Comparison of ENCODE assay signal across 9 mouse cellular contexts in the genomic region with DNA sequence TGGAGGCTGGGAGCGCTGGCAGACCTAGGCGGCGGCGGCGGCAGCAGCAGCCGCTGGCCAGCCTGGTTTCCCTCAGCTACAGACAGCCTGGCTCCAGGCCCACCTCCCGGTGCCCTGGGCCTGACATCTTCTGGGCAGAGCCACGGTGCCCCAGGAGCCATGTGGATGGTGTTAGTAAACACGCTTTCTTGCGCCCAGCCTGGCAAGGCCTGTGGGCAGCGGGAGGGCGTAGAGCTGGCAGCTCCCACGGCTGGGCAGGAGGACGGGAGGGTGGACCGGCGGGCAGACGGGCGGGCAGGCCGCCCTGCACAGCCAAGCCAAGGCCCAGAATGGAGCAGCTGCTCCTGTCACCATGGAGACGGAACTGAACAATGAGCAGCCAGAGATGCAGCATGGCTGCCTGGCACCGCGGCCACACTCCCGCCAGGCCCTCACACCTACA. TPM values are rescaled to one million over a fixed set of nuclear protein-coding genes. Genes with fewer than 3 reads are reported as not detected.
DNase-seq lines count a peak whose midpoint lies in the region; ATAC-seq and TF ChIP-seq lines count a peak whose summit lies in the region.
"Had no signal": no experiment of that assay in that cellular context is flagged by ENCODE, and none has a peak within 500 bp of the region (broad histone marks: within the 10 kb centered on the region; RNA-seq: fewer than 3 reads in every experiment).

No protein-coding gene starts in this region.

- peak overlapping the region; percentile 86 for H3K27ac ChIP-seq in gastrocnemius, adult 2 months
- peak overlapping the region; percentile 79 for H3K27ac ChIP-seq in hindbrain, embryonic 14.5 days

- peaks cover 27% of the 10 kb centered on the region for H3K4me1 ChIP-seq in hindbrain, embryonic 14.5 days (replicated peaks; ENCODE audit: control insufficient read depth, insufficient read depth, low read length)

- 0 out of 2 replicates have a peak, but pooled peaks have one; percentile 42 for ATAC-seq in common myeloid progenitor, adult 5-6 weeks (replicated peaks; ENCODE audit: low read depth, poor library complexity, severe bottlenecking)
- peak; percentile 96 for ATAC-seq in hindbrain, embryonic 14.5 days (ENCODE audit: low FRiP score)

- H3K9ac ChIP-seq in hindbrain, embryonic 14.5 days = peak overlapping the region; percentile 44

- 3% methylated on average over 23 of the region's 23 CpGs for WGBS in hindbrain, embryonic 14.5 days

- no peaks in the 10 kb centered on the region for H3K36me3 ChIP-seq in hindbrain, embryonic 14.5 days (replicated peaks; ENCODE audit: control insufficient read depth, insufficient read depth)

- peak; percentile 96 for DNase-seq in Muller cell, postnatal 12 days (ENCODE audit: inconsistent ontology term)
- peak; percentile 95 for DNase-seq in gastrocnemius, adult 2 months
- peak; percentile 80 for DNase-seq in hindbrain, embryonic 14.5 days (ENCODE audit: low spot score)
- peak; percentile 62 to 69 for DNase-seq in layer of hippocampus, postnatal 25 days (ENCODE audit: extremely low spot score in 1 of 2, low spot score in 1 of 2)
- DNase-seq in lung, postnatal 25 days (ENCODE audit: low spot score) = peak; percentile 53
- DNase-seq in right cerebral cortex, postnatal 10 days (ENCODE audit: low spot score in 2 of 2) = peak; percentile 92 to 94
- no peak for DNase-seq in natural killer cell, adult 2 months (ENCODE audit: low spot score in 2 of 2)

- peak overlapping the region; percentile 37 for H3K4me2 ChIP-seq in hindbrain, embryonic 14.5 days (replicated peaks)

- no peak for TF ChIP-seq CTCF in gastrocnemius, adult 2 months (IDR thresholded peaks at IDR 0.05)

- intact Hi-C loops in gastrocnemius, adult 2 months (cut with DNase I) = loop anchor here (2.0 to 10.0 kb wide), 2 partner anchors 34 to 90 kb away; no protein-coding TSS in a partner anchor

- H3K4me3 ChIP-seq in gastrocnemius, adult 2 months = peak overlapping the region; percentile 26
- H3K4me3 ChIP-seq in hindbrain, embryonic 14.5 days (replicated peaks; ENCODE audit: low read length) = no peak overlapping the region
- H3K4me3 ChIP-seq: megakaryocyte, embryonic 14.5 days had no signal

- no peaks in the 10 kb centered on the region for H3K27me3 ChIP-seq in hindbrain, embryonic 14.5 days (ENCODE audit: control insufficient read depth, insufficient read depth, low read length)

- H3K9me3 ChIP-seq in hindbrain, embryonic 14.5 days (ENCODE audit: control insufficient read depth, low read length) = no peaks in the 10 kb centered on the region

RNA-seq across cellular contexts. Expression of gene Mycn, which starts 37.2 kb away (rescaled TPM):
- 10.7 and 12.9 TPM in 2 replicates for total RNA-seq in common myeloid progenitor, adult 5-6 weeks (2017)
- total RNA-seq in gastrocnemius, adult 2 months (2021) = under 1 TPM; 0.31 to 0.50 TPM
- 50.3 and 63.6 TPM in 2 replicates for polyA plus RNA-seq in hindbrain, embryonic 14.5 days (2014; fragmentation: Nextera tagmentation; extraction: Ambion mirVana)
- total RNA-seq in layer of hippocampus, postnatal 25 days (2021) = 10 to 100 TPM; 12.2 to 14.1 TPM

Comparison
In these comparisons a context has a peak if more than half of its experiments do, and no peak if none do; other contexts are left out.
1. DNase-seq: peak in Muller cell, postnatal 12 days (single experiment), gastrocnemius, adult 2 months (single experiment), hindbrain, embryonic 14.5 days (single experiment), layer of hippocampus, postnatal 25 days (2 of 2), lung, postnatal 25 days (single experiment) and right cerebral cortex, postnatal 10 days (2 of 2); none in natural killer cell, adult 2 months (0 of 2).